Mouse (Mus musculus): ENCODE data around the gene Gm20458.
A peak's percentile ranks its signal among the peaks of the same experiment; 100 is the strongest.

Gene Gm20458

DNA sequence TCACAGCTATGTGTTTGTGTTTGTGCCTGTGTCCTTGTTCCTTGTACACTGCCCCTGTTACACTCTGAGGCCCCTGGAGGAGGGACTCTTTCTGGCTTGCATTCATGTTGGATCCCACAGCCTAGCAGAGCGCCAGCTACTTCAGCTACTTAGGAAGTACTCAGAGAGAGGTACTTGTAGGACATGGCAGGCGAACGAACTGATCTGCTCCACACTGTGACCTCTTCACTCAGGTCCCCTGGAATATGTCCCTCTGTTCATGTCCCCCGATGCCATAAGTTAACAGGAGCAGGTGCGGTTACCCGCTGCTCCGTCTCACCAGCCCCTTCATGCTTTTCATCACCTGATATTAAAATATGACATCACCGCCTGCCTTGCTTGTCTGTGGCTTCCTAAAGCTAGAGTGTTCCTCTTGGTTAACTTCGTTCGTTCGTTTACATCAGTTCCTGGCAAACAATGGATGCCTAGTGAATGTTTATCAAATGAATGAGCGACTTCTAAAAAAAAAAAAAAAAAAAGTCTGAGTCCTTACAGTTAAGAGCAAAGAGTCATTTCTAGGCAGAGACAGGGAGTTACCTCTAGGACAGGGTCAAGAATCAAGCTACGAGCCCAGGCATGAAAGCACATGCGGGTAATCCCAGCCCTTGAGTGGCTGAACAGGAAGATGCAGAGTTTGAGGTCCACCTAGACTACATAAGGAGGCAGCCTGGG lies 7.6 kb upstream of the Gm20458 start:
- DNase-seq (ENCODE audit: low spot score in 2 of 2) = no peak

DNA sequence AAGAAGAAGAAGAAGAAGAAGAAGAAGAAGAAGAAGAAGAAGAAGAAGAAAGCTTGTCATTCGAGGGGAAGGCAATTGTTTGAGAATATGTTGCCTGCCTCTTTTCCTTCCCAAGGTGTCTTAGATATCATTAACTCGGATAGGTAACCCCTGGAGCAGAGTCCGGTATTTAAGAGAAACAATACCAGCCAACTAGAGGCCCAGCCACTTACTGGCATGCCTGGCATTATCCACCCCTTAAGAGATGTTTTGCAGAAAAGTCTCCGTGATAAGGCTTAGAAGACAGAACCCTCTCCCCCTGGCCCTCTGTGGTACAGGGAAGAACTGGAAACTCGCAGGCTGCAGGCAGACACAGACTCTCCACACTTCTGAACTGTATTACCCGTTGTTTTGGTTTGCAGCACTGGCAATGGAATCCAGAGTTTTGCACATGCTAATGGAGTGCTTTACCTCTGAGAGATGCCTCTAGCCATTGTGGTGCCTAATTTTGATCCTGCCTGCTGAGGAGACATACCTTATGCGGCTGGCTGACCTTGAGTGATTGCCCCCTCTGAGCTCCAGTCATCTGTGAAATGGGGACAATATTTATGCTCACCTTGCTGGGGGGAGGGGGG lies 6.8 kb upstream of the Gm20458 start:
- no peak for DNase-seq (ENCODE audit: low spot score in 2 of 2)

DNA sequence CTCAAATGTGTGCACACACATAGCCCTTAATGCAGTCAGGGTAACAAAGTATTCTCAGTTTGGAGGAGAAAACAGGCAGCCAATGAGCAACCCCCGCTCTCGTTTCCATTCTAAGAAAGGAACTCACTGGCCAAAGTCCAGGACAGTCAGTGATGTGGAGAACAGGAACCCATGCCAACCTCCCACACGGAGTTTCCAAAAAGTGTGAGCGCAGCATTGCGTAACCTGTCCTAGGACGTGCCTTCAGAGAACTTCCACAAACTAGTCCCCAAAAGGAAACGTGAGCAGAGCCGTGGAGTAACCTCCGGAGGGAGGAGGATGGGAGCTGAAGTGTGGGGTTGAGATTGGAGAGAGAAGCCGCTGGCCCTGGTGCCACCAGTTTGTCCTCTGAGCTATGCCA lies 5.9 kb upstream of the Gm20458 start:
- peak in 1 of 2 experiments; percentile 65 for DNase-seq (ENCODE audit: low spot score in 2 of 2)

DNA sequence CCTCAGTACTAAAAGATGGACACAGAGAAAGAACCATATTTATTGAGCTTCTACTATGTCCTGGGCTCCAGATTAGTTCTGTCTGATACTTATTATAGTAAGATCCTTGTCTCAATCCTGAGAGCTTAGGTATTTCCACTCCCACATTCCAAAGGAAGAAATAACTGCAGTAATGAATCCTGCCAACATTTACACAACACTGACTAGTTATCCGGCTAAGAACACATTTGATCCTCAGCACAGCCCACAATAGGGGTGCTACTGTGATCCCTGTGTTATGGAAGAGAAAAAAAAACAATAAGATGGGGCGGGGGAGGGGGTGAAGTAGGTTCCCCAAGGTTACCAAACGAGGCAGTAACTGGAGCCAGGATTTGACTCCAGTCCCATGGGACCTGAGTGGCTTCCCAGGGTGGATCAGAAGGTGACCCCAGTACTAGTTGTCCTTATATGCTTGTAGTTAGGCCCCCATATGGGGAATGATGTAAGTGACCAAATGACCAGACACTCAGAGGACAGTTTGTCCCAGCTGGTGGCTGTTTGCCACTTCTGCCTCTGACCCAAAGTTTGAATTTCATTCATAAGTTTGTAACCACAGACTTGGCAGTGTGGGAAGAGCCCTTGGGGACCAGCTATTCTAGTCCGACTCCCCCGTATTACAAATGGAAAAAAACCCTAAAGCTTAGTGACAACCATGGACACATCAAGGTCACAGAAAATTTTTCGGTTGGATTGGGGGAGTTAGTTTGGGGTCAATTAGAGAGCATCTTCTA lies 5.2 kb upstream of the Gm20458 start:
- DNase-seq (ENCODE audit: low spot score in 2 of 2) = no peak

DNA sequence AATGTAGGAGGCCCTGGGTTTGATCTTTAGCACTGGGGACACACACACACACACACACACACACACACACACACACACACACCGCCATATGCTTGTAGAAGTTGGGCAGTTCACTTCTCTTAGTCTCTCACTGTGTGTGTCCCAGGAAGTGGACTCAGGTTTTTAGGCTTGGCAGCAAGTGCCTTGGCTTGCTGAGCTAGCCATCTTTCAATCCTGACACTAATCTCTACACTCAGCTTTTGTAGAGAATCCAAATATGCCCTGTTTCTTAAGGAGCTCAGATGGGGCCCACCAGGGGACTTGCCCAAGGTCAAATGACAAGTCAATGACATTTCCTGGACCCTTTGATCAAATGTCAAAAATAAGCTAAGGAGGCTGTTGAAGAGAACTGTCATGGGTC lies 4.4 kb upstream of the Gm20458 start:
- DNase-seq (ENCODE audit: low spot score in 2 of 2) = no peak

DNA sequence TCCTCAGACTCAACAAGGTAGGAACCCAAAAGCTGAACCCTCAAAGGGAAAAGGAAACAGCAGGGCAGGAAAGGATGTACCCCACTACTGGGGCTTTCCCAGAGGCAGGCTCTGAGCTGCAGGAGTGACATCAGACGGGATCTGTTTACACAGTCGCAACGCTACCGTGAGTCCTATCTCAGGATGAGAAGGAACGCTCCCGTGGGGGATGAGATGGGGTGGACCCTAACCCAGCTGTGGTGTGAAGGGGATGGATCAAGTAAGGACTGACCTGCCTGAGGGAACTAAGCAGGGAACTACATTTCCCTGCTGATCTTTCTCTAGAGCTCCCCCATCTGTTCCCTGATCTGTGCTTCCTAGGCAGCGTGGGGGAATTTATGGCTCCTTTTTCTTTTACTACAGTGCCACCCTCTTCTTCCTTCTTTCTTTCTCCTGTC lies 3.9 kb upstream of the Gm20458 start, which contains the start of gene Sys1:
Gene Sys1 (plus strand): TSS at position 101 of the 437 bp plus-strand sequence.
- DNase-seq (ENCODE audit: low spot score in 2 of 2) = no peak

DNA sequence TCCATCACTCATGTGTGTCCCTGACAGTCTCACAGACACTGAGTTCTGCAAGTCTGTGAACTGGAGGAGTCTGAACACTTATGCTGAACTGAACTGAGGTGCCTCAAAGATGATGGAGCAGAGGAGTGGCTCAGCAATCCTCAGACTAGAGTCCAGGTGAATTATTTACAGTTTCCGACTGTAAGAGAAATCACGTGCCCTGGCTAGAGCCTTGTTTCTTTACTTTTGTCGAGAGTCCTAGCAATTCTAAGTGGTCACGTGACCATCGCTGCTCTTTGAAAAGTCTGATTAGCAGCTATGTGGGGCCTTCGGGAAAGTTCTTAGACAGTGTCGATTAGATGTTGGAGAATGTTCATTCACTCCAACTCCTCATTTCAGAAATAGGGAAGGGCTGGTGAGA lies 2.8 kb upstream of the Gm20458 start:
- no peak for DNase-seq (ENCODE audit: low spot score in 2 of 2)

DNA sequence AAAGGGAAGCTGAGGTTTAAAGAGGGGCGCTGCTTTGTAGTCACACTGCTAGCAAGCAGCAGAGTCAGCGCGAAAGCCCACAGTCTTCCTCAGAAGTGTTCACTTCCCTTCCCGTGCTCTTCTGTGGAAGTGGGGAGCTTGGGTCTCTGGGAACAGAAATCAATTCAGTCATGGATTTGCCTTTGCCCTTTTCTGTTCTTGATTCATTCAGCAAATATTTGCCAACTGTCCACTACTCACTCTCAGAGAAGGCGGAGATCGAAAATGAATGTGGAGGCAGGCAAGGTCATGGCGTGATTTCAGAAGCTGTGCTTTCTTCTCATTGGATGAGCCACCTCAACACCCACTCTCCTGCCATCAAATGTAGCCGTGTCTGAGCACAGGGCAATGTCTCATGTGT lies 2.2 kb upstream of the Gm20458 start:
- DNase-seq (ENCODE audit: low spot score in 2 of 2) = no peak

DNA sequence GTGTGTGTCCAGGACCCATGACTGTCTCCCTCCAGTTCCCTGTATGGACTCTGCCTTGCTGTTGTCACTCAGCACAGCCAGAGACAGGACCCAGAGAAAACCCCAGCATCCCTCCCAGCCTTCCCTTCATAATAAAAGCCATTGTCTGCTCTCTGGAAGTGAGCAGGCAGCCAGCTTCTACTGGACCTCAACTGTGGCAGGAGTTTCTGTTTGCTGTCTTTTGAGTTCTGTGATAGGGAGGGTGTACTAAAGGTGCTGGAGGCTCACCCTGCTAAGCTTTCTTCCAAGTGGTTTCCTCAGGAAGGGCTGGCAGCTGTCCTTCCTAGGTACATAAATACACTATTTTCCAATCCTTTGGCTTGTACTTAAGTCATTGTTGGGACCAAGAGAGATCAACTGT lies 4.4 kb downstream of the Gm20458 start:
- no peak for DNase-seq (ENCODE audit: low spot score in 2 of 2)

DNA sequence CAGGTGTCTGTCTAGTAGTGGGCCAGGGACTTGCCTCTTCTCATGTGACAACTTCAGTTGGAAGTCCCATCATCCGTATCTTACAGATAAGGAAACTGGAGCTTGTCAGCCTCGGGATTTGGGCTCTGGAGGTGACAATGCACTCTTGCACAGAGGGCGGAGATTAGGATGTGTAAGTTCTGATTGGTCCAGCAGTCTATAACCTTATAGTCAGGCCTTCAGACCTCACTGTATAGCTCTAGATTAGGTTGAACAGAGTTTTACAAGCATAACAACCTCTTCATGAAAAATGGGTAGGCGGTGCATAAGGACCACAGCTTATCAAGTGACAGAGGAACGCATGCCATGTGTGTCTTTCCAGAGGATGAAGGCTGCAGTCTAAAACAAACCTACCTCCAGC lies 6.0 kb downstream of the Gm20458 start:
- no peak for DNase-seq (ENCODE audit: low spot score in 2 of 2)

DNA sequence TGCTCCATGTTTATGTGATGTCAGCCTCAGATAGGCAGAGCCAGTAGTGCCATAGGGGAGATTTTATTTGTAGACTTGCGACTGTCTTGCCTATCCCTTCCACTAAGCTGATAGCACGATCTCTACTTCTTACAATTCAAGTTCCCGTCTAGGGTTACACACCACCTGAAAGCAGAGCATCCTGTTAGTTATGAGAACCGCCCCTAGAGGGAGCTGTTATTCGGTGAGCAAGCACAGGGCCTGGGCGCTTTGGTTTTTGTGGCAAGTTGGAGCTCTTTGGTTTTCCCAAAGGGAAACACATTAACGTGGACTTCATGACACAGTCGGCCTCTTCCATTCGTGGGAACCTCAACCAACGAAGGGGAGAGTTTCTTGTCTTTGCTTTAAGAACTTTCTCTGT lies 9.5 kb downstream of the Gm20458 start:
- no peak for DNase-seq (ENCODE audit: low spot score in 2 of 2)

DNA sequence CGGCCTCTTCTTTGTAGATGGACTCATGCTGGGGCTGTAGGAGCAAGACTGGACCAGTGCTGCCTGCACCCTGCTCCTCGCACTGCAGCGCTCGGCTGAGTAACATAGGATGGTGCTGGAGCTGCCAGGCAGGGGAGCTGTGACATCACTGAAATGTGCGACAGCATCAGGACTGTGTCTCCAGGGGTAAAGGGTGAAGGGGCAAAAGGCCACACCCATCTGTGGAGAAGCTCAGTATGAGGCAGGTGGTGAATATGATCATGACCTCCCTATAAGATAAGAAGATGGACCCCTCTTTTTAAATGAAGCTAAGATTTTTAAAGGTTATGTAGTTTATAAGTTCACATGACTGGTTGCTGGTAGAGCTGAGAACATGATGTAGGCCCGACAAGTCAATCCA lies 12.9 kb downstream of the Gm20458 start, which contains the start of gene Trp53tg5:
Gene Trp53tg5 (minus strand): TSS at position 101 of the 400 bp plus-strand sequence.
- DNase-seq (ENCODE audit: low spot score in 2 of 2) = no peak

DNA sequence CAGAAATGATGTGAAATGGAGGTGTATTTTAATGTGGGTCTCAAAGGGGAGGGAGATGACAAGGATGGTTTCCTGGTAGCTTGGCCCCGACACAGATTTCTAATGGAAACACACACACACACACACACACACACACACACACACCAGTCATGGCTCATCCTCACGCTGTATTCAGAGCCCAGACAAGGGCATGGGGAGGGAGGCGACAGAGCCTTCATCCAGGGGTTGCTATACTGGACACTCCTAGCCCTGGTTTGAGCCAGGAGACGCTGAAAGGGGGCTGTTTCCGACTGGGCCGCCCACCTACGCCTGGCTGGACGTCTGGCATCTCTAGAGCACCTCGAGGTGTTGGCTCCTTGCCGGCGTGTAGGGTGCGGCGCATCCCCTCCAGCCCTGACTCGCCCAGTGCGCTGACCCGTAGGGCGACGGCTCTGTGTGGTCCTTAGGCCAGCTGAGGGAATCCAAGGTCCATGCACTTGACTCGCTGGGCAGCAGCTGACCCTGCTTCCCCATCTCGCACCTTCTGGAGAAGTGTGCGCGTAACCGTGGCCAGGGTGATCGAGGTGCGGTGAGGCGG lies 25.0 kb downstream of the Gm20458 start, which contains the start of gene Dbndd2:
Gene Dbndd2 (plus strand): TSS at position 426 of the 577 bp plus-strand sequence.
- peak; percentile 49 to 51 for DNase-seq (ENCODE audit: low spot score in 2 of 2)

DNA sequence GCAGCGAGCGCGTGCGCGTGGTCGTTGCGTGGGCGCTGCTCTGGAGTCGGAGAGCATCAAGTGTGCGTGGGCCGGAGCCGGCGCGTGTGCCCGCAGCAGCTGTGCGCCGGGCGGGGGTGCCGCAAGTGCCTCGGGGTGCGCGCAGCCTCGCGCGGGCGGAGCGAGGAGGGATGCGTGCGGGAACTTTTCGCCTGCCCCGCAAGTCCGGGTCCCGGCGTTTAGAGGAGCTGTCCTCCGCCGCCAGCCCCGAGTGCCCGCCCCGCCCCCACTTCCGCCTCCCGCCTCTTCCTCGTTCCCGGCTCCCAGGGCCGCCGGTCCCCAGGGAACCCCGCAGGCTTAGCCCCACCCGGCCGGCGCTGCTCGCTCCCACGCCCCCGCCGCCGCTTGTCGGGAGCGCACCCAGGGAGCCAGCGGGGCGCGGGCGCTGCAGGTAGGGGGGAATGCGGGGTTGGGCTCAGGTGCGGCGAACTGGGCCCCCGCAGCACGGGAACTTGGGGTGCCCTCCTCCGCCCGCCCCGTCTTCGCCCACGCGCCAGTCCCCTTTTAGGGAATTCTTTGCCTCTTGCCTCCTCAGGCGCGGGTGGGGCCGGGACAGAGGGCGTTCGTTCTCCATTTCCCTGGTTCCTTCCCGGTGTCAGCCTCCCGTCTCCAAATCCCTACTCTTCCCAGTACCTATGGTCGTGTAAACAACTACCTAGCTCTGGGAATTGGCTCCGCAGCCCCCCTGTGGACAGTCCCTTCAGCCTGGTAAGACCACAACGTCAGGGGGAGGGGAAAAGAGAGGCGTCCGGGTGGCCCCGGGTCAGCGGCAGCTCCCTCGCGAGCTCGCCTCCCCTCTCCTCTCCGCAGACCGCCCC lies 25.7 kb downstream of the Gm20458 start:
- DNase-seq (ENCODE audit: low spot score in 2 of 2) = peak; percentile 45 to 57

DNA sequence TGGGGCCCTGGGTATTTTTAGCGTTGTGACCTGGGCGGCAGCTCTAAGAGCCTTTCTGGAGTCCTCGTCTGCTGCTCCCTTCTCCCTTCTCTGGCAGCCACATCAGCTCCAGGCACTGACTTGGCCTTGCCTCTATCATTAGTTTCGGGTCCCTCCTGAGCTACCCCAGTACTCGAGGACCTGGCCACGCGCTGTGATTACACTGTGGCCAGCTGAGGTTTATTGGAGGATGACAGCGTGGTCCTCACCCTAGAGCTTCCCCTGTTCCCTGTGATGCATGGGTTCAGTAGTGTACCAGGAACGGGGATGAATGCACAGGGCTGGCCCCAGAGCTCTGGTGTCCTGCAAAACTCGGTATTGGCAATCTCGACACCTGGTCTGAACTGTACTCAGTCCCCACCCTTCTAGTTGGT lies 26.4 kb downstream of the Gm20458 start:
- DNase-seq (ENCODE audit: low spot score in 2 of 2) = no peak

DNA sequence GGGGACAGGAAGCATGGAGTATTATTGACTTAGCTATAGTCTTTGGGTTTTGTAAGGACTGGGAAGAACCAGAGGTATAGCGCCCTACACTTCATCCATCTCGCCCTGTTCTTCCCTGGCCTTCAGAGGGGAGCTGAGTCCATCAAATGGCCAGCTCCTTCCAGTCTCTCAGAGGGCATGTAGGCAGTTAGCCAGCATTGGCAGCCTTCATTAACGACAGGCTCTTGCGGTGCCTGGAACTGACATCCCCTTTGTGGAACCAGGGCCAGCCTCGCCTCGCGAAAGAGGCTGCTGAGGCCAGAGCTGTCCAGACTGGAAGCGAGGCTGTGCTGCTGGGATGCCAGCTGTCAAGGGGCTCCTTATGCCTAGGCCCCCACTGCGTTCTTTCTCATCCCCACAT lies 27.0 kb downstream of the Gm20458 start:
- DNase-seq (ENCODE audit: low spot score in 2 of 2) = no peak

DNA sequence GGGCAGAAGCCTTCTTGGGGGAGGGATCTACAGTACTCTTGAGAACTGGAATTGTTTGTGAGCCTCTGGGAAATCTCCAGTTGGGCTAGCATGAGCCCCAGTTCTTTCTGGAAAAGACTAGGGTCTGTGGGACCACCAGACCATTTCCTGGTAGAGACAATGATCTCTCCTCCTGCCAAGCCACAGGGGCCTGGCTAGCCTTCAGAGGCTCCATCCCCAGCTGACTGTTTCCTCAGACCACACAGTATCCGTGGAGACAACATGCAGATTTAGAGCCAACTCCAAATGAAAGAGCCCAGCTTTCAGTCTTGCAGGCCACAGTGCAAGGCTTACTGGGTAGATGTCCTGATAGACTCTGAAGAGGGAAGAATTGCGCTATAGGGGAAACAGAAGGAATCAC lies 33.4 kb downstream of the Gm20458 start:
- no peak for DNase-seq (ENCODE audit: low spot score in 2 of 2)

DNA sequence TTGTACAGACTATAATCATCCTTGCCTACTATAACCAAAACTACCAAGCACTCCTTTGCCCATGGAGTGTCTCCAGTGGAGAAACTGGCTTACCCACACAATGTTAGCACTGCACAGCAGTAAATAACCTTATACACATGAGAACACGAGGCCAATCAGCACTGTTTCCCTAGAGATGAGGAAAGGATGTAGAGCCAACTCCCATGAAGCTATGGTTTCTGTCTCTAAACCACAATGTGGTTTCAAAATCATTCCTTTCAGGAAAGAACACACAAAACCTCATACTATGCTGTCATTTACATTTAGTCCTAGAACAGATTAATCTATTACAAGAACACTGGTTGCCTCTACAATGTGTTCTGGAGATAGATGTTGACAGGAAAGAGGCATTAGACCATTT lies 35.6 kb downstream of the Gm20458 start:
- DNase-seq (ENCODE audit: low spot score in 2 of 2) = no peak

DNA sequence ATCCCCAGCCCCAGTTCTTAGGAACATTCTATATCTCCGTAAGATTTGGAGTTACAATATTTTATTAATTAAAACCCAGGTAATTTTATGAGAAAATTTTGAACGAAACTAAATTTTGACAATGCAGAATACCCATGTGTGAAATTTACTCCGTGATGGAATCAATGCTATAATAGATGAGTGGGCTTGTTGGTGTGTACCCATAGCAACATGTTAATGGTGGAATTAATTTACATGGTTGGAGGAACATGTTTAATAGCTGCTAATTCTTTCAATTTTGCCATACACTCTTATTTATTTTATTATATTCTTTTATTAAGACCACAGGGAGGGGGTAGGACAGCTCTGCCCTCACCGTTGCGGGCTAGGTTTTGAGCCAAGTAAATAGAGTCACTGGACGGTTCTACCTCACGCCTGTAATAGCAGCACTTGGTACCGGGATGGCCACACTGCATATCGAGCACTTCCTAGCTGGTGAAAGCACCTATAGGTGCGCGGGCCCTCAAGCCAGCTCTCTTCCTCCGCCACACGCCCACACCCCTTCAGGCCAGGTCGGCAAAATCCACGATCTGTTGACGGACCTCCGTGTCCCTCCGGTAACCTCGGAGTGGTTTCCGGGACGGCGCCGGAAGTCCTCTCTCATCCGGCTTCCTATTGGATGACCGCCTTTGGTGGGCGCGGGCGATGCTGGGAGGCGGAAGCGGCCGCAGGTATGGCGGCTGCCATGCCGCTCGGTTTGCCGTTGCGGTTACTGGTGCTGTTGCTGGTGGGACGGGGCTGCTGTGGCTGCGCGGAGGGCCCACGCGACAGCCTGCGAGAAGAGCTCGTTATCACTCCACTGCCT lies 36.3 kb downstream of the Gm20458 start, which contains the start of gene Pigt:
Gene Pigt (plus strand): TSS at position 674 of the 844 bp plus-strand sequence.
- peak; percentile 82 to 83 for DNase-seq (ENCODE audit: low spot score in 2 of 2)

DNA sequence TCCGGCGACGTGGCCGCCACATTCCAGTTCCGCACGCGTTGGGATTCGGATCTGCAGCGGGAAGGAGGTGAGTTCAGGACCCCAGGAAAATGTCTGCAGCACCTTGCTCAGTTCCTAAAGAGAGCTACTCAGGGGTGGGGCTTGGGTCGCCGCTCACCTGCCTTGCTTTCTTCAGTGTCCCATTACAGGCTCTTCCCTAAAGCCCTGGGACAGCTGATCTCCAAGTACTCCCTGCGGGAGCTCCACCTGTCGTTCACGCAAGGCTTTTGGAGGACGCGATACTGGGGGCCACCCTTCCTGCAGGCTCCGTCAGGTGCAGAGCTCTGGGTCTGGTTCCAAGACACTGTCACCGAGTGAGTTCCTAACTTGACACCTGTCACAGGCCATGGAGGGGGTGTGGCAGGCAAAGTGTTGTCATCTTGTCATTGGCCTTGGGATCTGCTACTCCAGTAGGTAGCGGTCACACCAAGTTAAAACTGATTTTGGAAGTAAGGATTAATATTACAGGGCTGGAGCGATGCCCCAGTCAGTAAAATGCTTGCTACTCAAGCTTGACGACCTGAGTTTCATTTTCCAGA lies 37.0 kb downstream of the Gm20458 start:
- no peak for DNase-seq (ENCODE audit: low spot score in 2 of 2)
